15 mouse cellular contexts compared by ENCODE assay signal in genomic region chr13:18575599-18575998, GRCm38 (mm10).
DNase-seq lines count a peak whose midpoint lies in the region; ATAC-seq and TF ChIP-seq lines count a peak whose summit lies in the region.
"Had no signal": no experiment of that assay in that cellular context is flagged by ENCODE, and none has a peak within 500 bp of the region (broad histone marks: within the 10 kb centered on the region; RNA-seq: fewer than 3 reads in every experiment).

No protein-coding gene starts in this region.

- no peak overlapping the region for H3K27ac ChIP-seq in forebrain, embryonic 14.5 days (ENCODE audit: low read depth, low read length)
- no peak overlapping the region for H3K27ac ChIP-seq in forebrain, embryonic 16.5 days (ENCODE audit: low read length)
- no peak overlapping the region for H3K27ac ChIP-seq in stomach, embryonic 14.5 days (ENCODE audit: low read length)
- no peak overlapping the region for H3K27ac ChIP-seq in stomach, postnatal 0 days (replicated peaks)
- H3K27ac ChIP-seq in embryonic facial prominence, embryonic 13.5 days, result no peak overlapping the region
- H3K27ac ChIP-seq: limb, embryonic 15.5 days had no signal

- no peak overlapping the region for H3K9ac ChIP-seq in forebrain, embryonic 14.5 days (ENCODE audit: low read length)
- no peak overlapping the region for H3K9ac ChIP-seq in forebrain, embryonic 16.5 days (replicated peaks; ENCODE audit: low read depth, low read length)
- no peak overlapping the region for H3K9ac ChIP-seq in stomach, embryonic 14.5 days (replicated peaks; ENCODE audit: low read depth, low read length)
- H3K9ac ChIP-seq in stomach, postnatal 0 days (ENCODE audit: low read length), result no peak overlapping the region
- H3K9ac ChIP-seq in embryonic facial prominence, embryonic 13.5 days, result no peak overlapping the region
- H3K9ac ChIP-seq: limb, embryonic 15.5 days; liver, postnatal 0 days had no signal

- H3K4me1 ChIP-seq in forebrain, embryonic 14.5 days (ENCODE audit: control insufficient read depth, insufficient read depth, low read length), result no peaks in the 10 kb centered on the region
- no peaks in the 10 kb centered on the region; the same call in 1 of the 2 replicates for H3K4me1 ChIP-seq in forebrain, embryonic 16.5 days (replicated peaks; ENCODE audit: control insufficient read depth, insufficient read depth, low read length)
- H3K4me1 ChIP-seq in stomach, embryonic 14.5 days (ENCODE audit: control insufficient read depth, insufficient read depth, low read length), result no peaks in the 10 kb centered on the region
- no peaks in the 10 kb centered on the region for H3K4me1 ChIP-seq in stomach, postnatal 0 days (replicated peaks; ENCODE audit: control insufficient read depth, insufficient read depth)
- 0 out of 2 replicates have a peak, but pooled peaks cover 6% of the 10 kb centered on the region for H3K4me1 ChIP-seq in embryonic facial prominence, embryonic 13.5 days
- H3K4me1 ChIP-seq: limb, embryonic 15.5 days had no signal

- peak; percentile 38 for DNase-seq in forebrain, embryonic 14.5 days (ENCODE audit: low spot score)
- no peak for DNase-seq in stomach, postnatal 0 days (ENCODE audit: low spot score)
- DNase-seq in retina, postnatal 1 day, result peak; percentile 29
- DNase-seq in left cerebral cortex, postnatal 25 days (ENCODE audit: low spot score in 2 of 2), result no peak
- no peak for DNase-seq in adrenal gland, postnatal 4 days (ENCODE audit: low spot score in 2 of 2)
- DNase-seq: adrenal gland, adult 2 months; cerebellum, postnatal 14 days; liver, postnatal 0 days; lung, postnatal 36 days; thymus, adult 18-20 months had no signal

- no peak overlapping the region for H3K4me3 ChIP-seq in forebrain, embryonic 14.5 days (ENCODE audit: low read depth, low read length)
- H3K4me3 ChIP-seq in forebrain, embryonic 16.5 days (replicated peaks; ENCODE audit: low read length), result no peak overlapping the region
- no peak overlapping the region for H3K4me3 ChIP-seq in stomach, embryonic 14.5 days (ENCODE audit: low read depth, low read length)
- H3K4me3 ChIP-seq in stomach, postnatal 0 days (ENCODE audit: low read depth, low read length), result no peak overlapping the region
- H3K4me3 ChIP-seq in embryonic facial prominence, embryonic 13.5 days, result no peak overlapping the region
- H3K4me3 ChIP-seq: limb, embryonic 15.5 days had no signal

- TF ChIP-seq EP300 in stomach, postnatal 0 days (optimal IDR thresholded peaks at IDR 0.05), result no peak

- TF ChIP-seq CTCF in stomach, postnatal 0 days (IDR thresholded peaks at IDR 0.05; ENCODE audit: low read depth), result no peak

- H3K9me3 ChIP-seq in forebrain, embryonic 14.5 days (replicated peaks; ENCODE audit: control insufficient read depth, low read length), result no peaks in the 10 kb centered on the region
- no peaks in the 10 kb centered on the region for H3K9me3 ChIP-seq in forebrain, embryonic 16.5 days (ENCODE audit: control insufficient read depth, low read length)
- no peaks in the 10 kb centered on the region for H3K9me3 ChIP-seq in stomach, embryonic 14.5 days (ENCODE audit: control insufficient read depth, low read depth, low read length)
- H3K9me3 ChIP-seq in stomach, postnatal 0 days (ENCODE audit: control insufficient read depth, low read length), result no peaks in the 10 kb centered on the region
- H3K9me3 ChIP-seq in embryonic facial prominence, embryonic 13.5 days, result no peaks in the 10 kb centered on the region
- H3K9me3 ChIP-seq: limb, embryonic 15.5 days had no signal

- no peaks in the 10 kb centered on the region for H3K27me3 ChIP-seq in forebrain, embryonic 14.5 days (replicated peaks; ENCODE audit: control insufficient read depth, insufficient read depth, low read length)
- H3K27me3 ChIP-seq in forebrain, embryonic 16.5 days (replicated peaks; ENCODE audit: control insufficient read depth, insufficient read depth, low read length), result no peaks in the 10 kb centered on the region
- H3K27me3 ChIP-seq in stomach, embryonic 14.5 days (ENCODE audit: control insufficient read depth, insufficient read depth, low read length), result no peaks in the 10 kb centered on the region
- H3K27me3 ChIP-seq in stomach, postnatal 0 days (ENCODE audit: control insufficient read depth, insufficient read depth, low read length), result no peaks in the 10 kb centered on the region
- H3K27me3 ChIP-seq in embryonic facial prominence, embryonic 13.5 days, result no peaks in the 10 kb centered on the region
- H3K27me3 ChIP-seq: limb, embryonic 15.5 days had no signal

- ATAC-seq in forebrain, embryonic 14.5 days, result no peak
- no peak for ATAC-seq in forebrain, embryonic 16.5 days
- ATAC-seq in stomach, embryonic 14.5 days (ENCODE audit: insufficient number of reproducible peaks, insufficient read depth, low FRiP score, low read depth), result peak; percentile 46; the same call in 1 of the 2 replicates
- no peak for ATAC-seq in stomach, postnatal 0 days (ENCODE audit: low FRiP score, low TSS enrichment)
- peak; percentile 20; the same call in 1 of the 2 replicates for ATAC-seq in embryonic facial prominence, embryonic 13.5 days (ENCODE audit: insufficient number of reproducible peaks, insufficient read depth, low FRiP score, low TSS enrichment, low read depth)
- ATAC-seq: liver, postnatal 0 days had no signal

- H3K4me2 ChIP-seq in forebrain, embryonic 14.5 days (ENCODE audit: low read length), result no peak overlapping the region
- no peak overlapping the region for H3K4me2 ChIP-seq in forebrain, embryonic 16.5 days (ENCODE audit: low read length)
- no peak overlapping the region for H3K4me2 ChIP-seq in stomach, embryonic 14.5 days (replicated peaks; ENCODE audit: low read depth, low read length)
- no peak overlapping the region for H3K4me2 ChIP-seq in stomach, postnatal 0 days (replicated peaks; ENCODE audit: low read depth)
- no peak overlapping the region for H3K4me2 ChIP-seq in embryonic facial prominence, embryonic 13.5 days
- H3K4me2 ChIP-seq: heart, embryonic 11.5 days; limb, embryonic 15.5 days had no signal

- H3K36me3 ChIP-seq in forebrain, embryonic 14.5 days (ENCODE audit: control insufficient read depth, insufficient read depth, low read length), result no peaks in the 10 kb centered on the region
- H3K36me3 ChIP-seq in forebrain, embryonic 16.5 days (ENCODE audit: control insufficient read depth, insufficient read depth), result no peaks in the 10 kb centered on the region
- no peaks in the 10 kb centered on the region for H3K36me3 ChIP-seq in stomach, embryonic 14.5 days (ENCODE audit: control insufficient read depth, insufficient read depth, low read length)
- H3K36me3 ChIP-seq in stomach, postnatal 0 days (ENCODE audit: control insufficient read depth, insufficient read depth, low read length), result no peaks in the 10 kb centered on the region
- no peaks in the 10 kb centered on the region for H3K36me3 ChIP-seq in embryonic facial prominence, embryonic 13.5 days
- H3K36me3 ChIP-seq: limb, embryonic 15.5 days had no signal

- 3% methylated on average over 5 of the region's 5 CpGs for WGBS in forebrain, embryonic 14.5 days
- 2% methylated on average over 5 of the region's 5 CpGs for WGBS in forebrain, embryonic 16.5 days
- WGBS in stomach, embryonic 14.5 days, result 19% methylated on average over 5 of the region's 5 CpGs
- 13% methylated on average over 5 of the region's 5 CpGs for WGBS in stomach, postnatal 0 days
- WGBS in embryonic facial prominence, embryonic 13.5 days, result 4% methylated on average over 5 of the region's 5 CpGs

- intact Hi-C loops in left cerebral cortex, postnatal 25 days (cut with DNase I), result no loop called here

Comparison
In these comparisons a context has a peak if more than half of its experiments do, and no peak if none do; other contexts are left out.
1. ATAC-seq: peak in stomach, embryonic 14.5 days (single experiment) and embryonic facial prominence, embryonic 13.5 days (single experiment); none in forebrain, embryonic 14.5 days (single experiment), forebrain, embryonic 16.5 days (single experiment) and stomach, postnatal 0 days (single experiment).
2. DNase-seq: peak in forebrain, embryonic 14.5 days (single experiment) and retina, postnatal 1 day (single experiment); none in stomach, postnatal 0 days (single experiment), left cerebral cortex, postnatal 25 days (0 of 2) and adrenal gland, postnatal 4 days (0 of 2).